9 mouse cellular contexts compared by ENCODE assay signal in the genomic region with DNA sequence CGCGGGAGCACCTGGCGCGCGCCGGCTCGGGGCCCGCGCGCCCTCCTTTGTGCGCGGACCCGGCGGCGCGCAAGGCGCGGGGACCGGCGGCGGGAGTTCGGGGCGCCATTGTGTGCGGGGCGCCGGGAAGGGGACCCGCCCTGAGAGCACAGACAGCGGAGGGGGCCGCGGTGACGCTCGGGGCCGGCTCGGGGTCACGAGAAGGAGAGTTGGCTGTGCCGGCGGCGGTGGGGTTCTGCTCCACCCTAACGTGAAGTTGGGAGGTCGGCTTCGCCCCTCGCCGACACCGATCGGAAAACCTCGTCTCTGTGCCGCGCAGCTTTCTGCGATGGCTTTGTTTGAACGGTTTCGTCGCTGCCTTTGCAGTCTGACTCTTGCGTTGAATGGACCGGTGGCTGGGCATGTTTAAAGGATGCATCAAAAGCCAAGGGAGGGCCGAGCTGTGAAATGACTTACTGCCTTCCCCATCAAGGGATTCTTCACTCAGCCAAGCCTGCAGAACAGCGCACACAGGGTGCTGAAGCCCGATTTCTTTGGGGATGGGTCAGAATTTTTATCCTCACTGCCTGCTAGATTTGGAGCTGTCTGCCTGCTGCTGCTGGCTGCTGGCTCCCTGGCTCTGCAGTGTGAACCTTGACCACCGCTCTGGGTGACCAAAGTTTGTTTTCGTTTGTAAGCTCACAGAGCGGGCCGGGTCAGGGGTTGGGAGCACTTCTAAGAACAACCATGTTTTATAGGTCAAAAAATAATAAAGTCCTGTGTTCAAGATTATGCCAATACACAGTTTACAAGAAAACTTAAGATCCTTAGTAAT. TPM values are rescaled to one million over a fixed set of nuclear protein-coding genes. Genes with fewer than 3 reads are reported as not detected.
DNase-seq lines count a peak whose midpoint lies in the region; ATAC-seq lines count a peak whose summit lies in the region.
"Had no signal": no experiment of that assay in that cellular context is flagged by ENCODE, and none has a peak within 500 bp of the region (broad histone marks: within the 10 kb centered on the region; RNA-seq: fewer than 3 reads in every experiment).

No protein-coding gene starts in this region.

- no peaks in the 10 kb centered on the region for H3K9me3 ChIP-seq in heart, embryonic 11.5 days (replicated peaks; ENCODE audit: control insufficient read depth, low read length)
- H3K9me3 ChIP-seq in midbrain, embryonic 13.5 days = no peaks in the 10 kb centered on the region

- 2% methylated on average over 61 of the region's 61 CpGs for whole genome bisulfite sequencing in heart, embryonic 11.5 days (ENCODE audit: insufficient replicate concordance)
- under 1% methylated on average over 51 of the region's 61 CpGs for WGBS in midbrain, embryonic 13.5 days

- ATAC-seq in heart, embryonic 11.5 days (replicated peaks; ENCODE audit: insufficient number of reproducible peaks, low FRiP score, low TSS enrichment) = no peak
- ATAC-seq in midbrain, embryonic 13.5 days = peak; percentile 32

- no peaks in the 10 kb centered on the region for H3K36me3 ChIP-seq in heart, embryonic 11.5 days (ENCODE audit: control insufficient read depth, insufficient read depth, low read length)
- H3K36me3 ChIP-seq in midbrain, embryonic 13.5 days = 0 out of 2 replicates have a peak, but pooled peaks cover 4% of the 10 kb centered on the region

- peak overlapping the region; percentile 89 for H3K9ac ChIP-seq in heart, embryonic 11.5 days (ENCODE audit: low read depth, low read length)
- H3K9ac ChIP-seq in midbrain, embryonic 13.5 days (replicated peaks) = peak overlapping the region; percentile 95

- peak overlapping the region; percentile 75 for H3K4me3 ChIP-seq in heart, embryonic 11.5 days (ENCODE audit: low read depth, low read length)
- peak overlapping the region; percentile 73 for H3K4me3 ChIP-seq in midbrain, embryonic 13.5 days (replicated peaks)

- intact Hi-C loops in heart, postnatal 14 days (cut with DNase I) = no loop called here
- intact Hi-C loops in gastrocnemius, postnatal 14 days (cut with DNase I; ENCODE audit: low total_unique reads) = no loop called here

- DNase-seq in heart, adult 8-10 months (ENCODE audit: low spot score) = no peak
- DNase-seq in embryo, embryonic 10 days (ENCODE audit: low spot score) = peak; percentile 68
- DNase-seq in heart, postnatal 14 days = peak; percentile 25 to 26
- peak; percentile 58 to 70 for DNase-seq in layer of hippocampus, postnatal 10 days (ENCODE audit: low spot score in 2 of 2)
- DNase-seq in yolk sac, embryonic 10.5 days (ENCODE audit: low spot score) = peak; percentile 72
- no peak for DNase-seq in gastrocnemius, postnatal 14 days

- H3K4me1 ChIP-seq in heart, embryonic 11.5 days (ENCODE audit: control insufficient read depth, insufficient read depth, low read length) = peaks cover 5% of the 10 kb centered on the region
- H3K4me1 ChIP-seq in midbrain, embryonic 13.5 days (replicated peaks) = peaks cover 36% of the 10 kb centered on the region

- H3K27me3 ChIP-seq in heart, embryonic 11.5 days (ENCODE audit: control insufficient read depth, insufficient read depth, low read length) = peaks cover 33% of the 10 kb centered on the region
- peaks cover 19% of the 10 kb centered on the region for H3K27me3 ChIP-seq in midbrain, embryonic 13.5 days

- H3K4me2 ChIP-seq in heart, embryonic 11.5 days = peak overlapping the region; percentile 76
- peak overlapping the region; percentile 83 for H3K4me2 ChIP-seq in midbrain, embryonic 13.5 days (replicated peaks)

- H3K27ac ChIP-seq in heart, embryonic 11.5 days (ENCODE audit: low read depth, low read length) = peak overlapping the region; percentile 91
- H3K27ac ChIP-seq in midbrain, embryonic 13.5 days = peak overlapping the region; percentile 100

RNA-seq across cellular contexts. Expression of gene Arhgef7, which starts 1.2 kb away (rescaled TPM):
- 46.4 and 53.2 TPM in 2 replicates for polyA plus RNA-seq in heart, embryonic 11.5 days (2014; fragmentation: Nextera tagmentation; extraction: Ambion mirVana)
- total RNA-seq in heart, adult 8-10 months (2022) = 100 to 1,000 TPM in 3 of 4 experiments, 10 to 100 TPM in 1; 93.9 to 119 (median 111) TPM
- total RNA-seq in heart, postnatal 14 days (2021) = 100 to 1,000 TPM; 139 to 157 TPM
- total RNA-seq in layer of hippocampus, postnatal 10 days (2021) = 100 to 1,000 TPM; 164 to 169 TPM
- 60.8 and 66.3 TPM in 2 replicates for polyA plus RNA-seq in midbrain, embryonic 13.5 days (2015; fragmentation: Nextera tagmentation; extraction: Ambion mirVana)
- total RNA-seq in gastrocnemius, postnatal 14 days (2021) = 10 to 100 TPM; 54.5 to 64.7 TPM

RNA-seq across cellular contexts. Expression of gene 1700016D06Rik, which starts 27.8 kb away (rescaled TPM):
- polyA plus RNA-seq in heart, embryonic 11.5 days (2014; fragmentation: Nextera tagmentation; extraction: Ambion mirVana) = not detected in 2 replicates
- total RNA-seq in heart, adult 8-10 months (2022) = not detected
- total RNA-seq in heart, postnatal 14 days (2021) = not detected
- total RNA-seq in layer of hippocampus, postnatal 10 days (2021) = not detected
- polyA plus RNA-seq in midbrain, embryonic 13.5 days (2015; fragmentation: Nextera tagmentation; extraction: Ambion mirVana) = 0.12 TPM in 1 of 2 replicates, not detected in the other
- total RNA-seq in gastrocnemius, postnatal 14 days (2021) = not detected
- total RNA-seq: CH12.LX had no signal

Comparison
In these comparisons a context has a peak if more than half of its experiments do, and no peak if none do; other contexts are left out.
1. DNase-seq: peak in embryo, embryonic 10 days (single experiment), heart, postnatal 14 days (2 of 2), layer of hippocampus, postnatal 10 days (2 of 2) and yolk sac, embryonic 10.5 days (single experiment); none in heart, adult 8-10 months (single experiment) and gastrocnemius, postnatal 14 days (single experiment).